Mouse (Mus musculus) heart, postnatal 4 days (tissue): ENCODE data around the gene Armc12. TPM values are rescaled to one million over a fixed set of nuclear protein-coding genes. Genes with fewer than 3 reads are reported as not detected.

Experiments used
- DNase-seq: peaks from one replicate; pipeline ENCODE4 v3.0.0; 2021
- total RNA-seq, 2 experiments: library from RNA; stranded (reverse); gene quantifications; 2 replicates each; pipeline ENCODE4 v1.2.3; 2021

The Armc12 gene
- total RNA-seq, 2 experiments from 2014 or later = not detected

DNA sequence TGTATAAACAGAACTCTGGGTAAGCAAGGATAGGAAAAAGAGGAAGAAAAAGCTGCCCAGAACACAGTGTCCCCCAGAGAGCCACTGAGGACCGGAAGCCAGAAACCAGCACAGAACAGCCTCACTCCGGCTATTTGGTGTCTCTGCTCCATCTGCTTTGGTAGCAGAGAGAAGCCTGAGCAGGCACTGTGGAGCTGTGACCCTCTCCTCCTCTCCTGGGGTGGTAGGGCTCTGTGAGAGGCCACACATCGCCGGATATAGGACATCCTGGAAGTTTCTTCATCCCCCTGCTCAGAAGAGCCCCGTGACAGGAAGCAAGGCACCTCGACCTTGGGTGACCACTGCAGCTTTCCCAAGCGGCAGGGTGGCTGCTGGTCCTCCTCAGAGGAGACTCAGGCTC, 16.8 kb upstream of the Armc12 start:
- no peak for DNase-seq

DNA sequence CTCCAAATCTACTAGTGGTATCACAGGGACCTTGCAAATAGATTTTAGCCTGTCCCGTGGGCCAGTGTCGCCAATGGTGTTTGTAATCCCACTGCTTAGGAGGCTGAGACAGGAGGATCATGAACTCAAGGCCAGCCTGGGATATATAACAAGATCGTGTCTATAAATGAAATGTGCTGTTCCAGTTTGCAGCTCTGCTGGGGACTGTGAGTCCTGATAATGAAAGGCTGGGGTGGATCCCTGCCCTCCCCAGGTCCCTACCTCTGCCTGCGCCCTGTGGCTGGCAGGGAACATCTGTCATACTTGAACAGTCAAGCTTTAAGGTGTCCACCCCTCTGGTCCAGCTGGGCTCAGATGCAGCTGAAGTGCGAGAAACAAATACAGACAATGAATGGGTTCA, 16.1 kb upstream of the Armc12 start:
- DNase-seq = no peak

DNA sequence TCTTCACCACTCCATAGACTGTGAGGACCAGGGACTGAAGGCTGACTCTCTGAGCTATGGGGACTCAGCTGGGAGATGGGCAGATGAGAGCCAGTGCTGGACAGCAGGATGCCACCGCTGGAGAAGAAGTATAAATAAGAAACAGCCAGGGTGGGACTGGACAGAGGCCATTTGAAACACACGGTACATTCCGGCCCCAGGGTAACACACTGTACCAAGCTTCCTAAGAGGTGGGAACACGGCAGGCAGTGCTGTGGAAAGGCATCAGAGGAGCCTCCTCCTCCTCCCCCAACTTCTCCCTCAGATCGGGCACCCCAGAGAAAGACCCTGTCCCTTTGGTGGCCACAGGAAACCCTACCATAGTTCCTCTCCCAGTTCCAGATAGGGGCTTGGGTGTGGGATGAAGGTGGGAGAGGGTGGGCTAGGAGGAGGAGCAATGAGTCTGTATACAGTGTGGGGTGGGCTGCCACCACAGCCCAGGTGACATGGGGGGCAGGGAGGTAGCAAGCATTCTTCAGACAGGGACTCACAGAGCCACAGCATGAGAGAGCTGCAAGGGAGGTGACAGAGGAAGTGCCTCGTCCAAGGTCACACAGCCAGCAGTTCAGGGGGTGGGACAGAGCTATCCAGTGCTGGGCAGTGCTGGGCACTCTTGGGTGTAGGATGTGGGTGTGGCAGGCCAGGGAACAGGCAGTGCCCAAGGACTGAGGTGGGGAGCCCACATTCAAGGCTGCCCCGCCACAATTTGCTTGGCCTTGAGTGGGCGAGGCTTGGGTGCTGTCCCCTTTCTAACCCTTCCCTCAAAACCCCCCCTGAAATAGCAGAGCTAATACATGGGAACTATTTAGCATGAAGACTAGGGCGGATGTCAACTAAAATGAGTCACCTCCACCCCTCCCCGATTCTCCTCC, 14.9 kb upstream of the Armc12 start:
- no peak for DNase-seq

DNA sequence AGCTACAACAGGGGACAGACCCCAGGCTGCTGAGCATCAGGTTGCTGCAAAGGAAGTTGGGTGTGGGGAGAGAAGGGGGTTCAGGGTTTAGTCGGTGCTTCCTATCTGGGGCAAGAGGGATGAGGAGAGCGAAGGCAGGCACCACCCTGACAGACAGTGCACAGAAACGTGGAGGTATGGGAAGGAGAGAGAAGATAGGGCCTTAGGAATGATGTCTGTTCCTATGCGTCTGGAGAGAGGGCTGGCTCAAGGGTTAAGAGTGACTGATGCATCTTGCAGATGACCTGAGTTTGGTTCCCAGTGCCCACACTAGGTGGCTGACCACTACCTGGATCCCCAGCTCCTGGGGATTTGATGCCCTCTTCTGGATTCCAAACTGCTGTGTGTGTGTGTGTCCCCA, 13.7 kb upstream of the Armc12 start:
- DNase-seq = no peak

DNA sequence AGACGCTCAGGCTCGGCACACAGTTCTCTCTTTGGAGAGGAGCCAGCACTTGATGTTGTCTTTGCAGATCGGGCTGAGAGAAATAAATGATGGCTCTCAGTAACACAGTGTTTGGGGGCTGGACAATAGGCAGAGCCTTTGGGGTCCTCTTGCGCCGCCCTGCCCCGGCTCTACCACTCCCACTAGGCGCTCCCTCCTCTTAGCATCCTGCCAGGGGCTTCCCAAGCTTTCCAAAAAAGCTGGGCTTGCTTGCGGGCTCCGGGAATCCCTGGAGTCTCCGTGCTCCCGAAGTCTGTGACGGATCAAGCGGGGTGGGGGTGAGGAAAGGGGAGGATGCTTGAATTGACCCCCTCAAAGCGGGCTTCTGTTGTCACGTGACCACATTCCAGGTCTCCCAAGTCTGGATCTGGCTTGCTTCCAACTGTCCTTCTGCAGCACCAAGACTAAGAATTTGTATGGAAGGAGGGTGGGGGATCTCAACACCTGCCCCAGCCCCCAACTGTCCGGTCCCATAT, 13.1 kb upstream of the Armc12 start, which contains the start of gene Fkbp5:
TSS of gene Fkbp5 (minus strand) at position 87 of the 515 bp plus-strand sequence.
- peak; percentile 74 for DNase-seq

DNA sequence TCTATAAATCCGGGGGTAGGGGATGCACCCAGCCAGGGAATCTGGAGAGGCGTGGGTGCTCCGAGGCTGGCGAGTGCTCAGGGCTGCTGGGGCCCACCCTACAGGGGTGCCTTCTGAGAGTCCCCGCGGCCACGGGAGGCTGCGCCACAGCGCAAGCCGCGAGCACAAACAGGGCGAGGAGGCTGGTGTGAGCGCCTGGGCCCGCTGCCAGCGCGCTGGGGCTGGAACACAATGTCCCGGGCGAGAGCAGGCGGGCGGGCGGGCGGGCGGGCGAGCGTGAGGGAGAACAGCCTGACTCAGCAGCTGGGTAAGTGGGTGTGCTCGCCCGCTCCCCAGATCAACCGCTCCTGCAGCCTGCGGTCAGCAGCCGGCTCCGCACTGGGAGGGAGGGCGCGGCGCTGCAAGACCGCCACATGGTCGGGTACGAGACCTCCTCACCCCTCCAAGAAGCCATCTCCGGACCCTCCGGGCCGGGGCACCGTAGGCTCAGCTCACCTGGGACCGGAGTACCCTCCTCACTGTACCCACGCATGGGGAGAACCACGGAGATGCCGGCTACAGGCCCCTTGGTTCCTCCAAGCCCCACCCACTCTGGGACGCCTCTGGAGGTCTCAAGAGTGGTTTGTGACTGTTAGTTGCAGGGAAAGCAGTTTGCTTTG, 12.5 kb upstream of the Armc12 start:
- DNase-seq = peak; percentile 90

DNA sequence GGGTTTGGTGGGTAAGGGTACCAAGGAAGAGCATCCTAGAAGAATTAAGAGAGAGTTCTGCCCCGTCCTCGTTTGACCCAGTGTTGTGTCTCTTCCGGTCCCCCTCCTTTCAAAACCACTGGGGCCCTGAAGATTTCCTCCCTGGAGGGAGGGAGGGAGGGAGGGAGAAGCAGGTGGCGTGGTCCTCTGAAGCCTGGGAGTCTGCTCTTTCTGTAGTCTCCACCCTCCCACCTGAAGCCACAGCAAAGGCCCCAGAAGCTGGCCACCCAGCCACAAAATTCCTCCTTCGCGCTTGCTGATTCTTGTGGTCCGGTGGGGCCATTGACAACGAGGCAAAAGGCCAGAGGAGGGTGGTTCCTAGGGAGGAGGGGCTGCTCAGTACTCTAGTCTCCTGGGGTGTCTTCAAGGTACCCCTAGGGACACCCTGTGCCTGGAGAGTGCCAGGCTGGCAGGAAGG, 12.0 kb upstream of the Armc12 start:
- DNase-seq = no peak

DNA sequence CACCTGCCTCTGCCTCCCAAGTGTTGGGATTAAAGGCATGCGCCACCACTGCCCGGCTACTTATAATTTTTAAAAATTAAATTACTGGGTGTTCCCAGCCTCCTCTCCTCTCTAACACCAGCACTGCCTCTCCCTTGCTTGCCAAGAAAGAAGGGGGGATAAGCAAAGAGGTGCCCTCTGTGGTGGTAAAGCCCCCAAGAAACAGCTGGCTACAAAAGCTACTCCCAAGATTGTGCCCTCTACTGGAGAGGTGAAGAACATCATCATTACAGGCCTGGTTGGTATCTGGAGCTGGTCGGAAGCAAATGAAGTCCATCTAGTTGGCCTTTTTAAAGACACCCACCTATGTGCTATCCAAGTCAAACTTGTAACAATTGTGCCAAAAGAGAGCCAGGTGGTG, 10.8 kb upstream of the Armc12 start:
- DNase-seq = no peak

DNA sequence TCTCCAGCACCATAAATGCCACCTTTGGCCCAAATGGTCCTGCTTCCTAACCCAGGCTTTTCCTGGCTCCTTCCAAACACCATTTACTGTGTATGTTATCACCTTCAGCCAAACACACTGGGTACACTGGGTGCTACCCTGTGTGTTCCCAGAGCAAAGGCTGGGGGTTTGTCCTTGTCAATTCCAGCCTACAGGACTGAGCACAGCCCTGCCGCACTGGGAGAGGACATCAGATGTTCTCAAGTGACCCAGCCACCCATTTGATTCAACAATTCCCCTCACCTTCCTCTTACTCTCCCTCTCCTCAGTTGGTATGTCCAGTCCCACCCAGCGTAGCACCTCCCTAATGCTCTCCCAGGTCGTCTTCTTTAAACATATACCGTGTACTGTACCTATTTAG, 10.0 kb upstream of the Armc12 start:
- DNase-seq = no peak

DNA sequence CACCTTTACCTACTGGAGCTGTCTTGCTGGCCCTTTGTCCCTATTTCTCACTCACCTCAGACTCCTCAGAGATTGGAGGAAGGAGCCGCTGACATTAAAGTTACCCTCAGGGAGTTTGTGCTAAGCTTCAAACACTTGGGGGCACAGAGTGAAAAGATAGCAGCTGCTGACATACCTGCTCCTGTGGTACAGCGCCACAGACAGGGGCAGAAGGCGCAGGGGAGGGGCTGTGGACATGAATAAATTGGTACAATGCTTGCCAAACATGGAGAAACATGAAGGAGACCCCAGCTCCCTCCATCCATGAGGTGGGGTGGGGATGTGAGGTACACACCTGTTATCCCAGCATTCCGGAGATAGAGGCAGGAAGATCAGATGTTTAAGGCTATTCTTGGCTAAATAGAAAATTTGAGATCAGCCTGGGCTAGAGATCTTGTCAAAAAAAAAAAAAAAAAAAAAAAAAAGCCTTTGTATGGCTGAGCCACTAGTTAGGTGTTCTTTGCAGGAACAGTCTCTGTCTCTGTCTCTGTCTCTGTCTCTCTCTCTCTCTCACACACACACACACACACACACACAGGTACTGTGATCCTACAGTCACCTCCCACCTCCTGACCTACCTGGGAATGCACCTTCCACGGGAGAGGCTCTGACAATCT, 9.4 kb upstream of the Armc12 start:
- no peak for DNase-seq

DNA sequence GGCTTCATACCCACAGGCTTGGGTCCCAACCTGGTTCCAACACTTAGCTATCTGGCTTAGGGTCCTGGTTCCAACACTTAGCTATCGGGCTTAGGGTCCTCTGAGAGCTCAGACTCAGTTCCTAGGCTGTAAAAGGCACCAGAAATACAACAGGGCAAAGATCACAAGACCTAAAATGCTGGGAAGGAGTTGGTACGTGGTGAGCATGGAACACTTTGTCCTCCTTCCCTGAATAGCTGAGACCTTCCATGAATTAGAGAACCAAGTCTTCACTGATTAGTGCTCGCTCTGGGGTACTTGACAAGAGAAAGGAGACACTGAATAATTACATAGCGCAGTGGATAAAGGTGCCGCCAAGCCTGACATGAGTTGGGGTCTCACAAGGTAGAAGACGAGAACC, 8.7 kb upstream of the Armc12 start:
- DNase-seq = no peak

DNA sequence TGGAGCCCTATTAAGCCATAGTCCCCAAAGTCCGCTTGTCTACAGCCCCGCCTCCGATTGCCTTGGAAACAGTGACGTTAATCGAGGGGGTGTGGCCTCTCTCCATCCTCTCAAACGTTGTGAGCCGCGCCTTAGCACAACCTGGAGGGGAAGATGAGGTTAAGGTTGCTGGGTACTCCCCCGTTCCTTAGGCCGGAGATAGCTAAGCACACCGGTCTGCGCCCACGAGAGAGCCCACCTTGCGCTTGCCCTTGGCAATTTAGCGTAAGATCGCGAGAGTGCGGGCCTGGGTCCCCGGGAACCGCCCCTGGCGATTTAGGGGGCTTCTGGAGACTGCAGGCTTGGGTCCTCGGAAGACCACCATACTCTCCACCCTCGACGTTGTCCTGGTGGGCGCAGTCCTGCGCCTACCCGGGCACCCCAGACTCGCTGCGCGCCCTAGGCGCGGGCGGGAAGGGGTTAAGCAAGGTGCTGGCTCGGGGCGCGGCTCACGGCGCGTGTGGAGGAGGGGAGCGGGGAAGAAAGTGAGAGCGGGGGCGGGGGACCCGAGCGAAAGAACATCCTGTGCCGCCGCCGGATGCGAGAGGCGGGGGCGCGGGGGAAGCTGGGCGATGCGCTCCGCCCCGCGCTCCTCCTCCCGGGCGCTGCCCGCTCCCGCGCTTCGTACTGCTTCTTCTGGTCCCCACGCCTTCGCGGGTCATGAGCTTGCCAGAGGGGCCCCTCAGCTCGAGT, 7.8 kb upstream of the Armc12 start:
- DNase-seq = peak; percentile 87

DNA sequence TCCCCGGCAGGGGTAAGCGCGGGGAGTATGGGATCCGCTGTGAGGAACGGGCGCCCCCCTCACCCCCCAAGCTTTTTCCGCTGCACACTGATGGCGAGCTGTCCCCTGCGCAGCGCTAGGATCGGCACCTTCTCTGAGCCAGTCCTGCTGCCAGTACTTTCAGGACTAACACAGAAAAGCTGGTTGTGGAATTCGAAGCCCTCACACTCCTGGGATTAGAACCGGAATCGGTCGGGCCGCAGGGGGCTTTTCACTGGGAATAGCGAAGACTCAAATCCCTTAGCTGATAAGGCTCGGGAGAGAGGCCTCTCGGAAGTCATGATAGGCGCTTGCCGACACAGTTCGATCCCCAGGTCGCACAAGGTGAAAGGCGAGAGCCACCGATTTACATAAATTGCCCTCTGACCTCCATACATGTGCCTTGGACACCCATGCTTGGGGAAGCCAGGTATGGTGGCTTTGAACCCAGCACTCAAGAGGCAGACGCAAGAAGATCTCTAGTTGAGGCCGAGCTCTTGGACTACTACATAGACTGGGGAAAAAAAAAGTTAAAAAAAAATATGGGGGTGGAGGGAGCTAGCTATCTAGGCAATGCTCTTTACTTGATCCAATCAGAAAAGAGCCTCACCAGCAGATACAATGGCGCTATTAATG, 7.1 kb upstream of the Armc12 start:
- DNase-seq = no peak

DNA sequence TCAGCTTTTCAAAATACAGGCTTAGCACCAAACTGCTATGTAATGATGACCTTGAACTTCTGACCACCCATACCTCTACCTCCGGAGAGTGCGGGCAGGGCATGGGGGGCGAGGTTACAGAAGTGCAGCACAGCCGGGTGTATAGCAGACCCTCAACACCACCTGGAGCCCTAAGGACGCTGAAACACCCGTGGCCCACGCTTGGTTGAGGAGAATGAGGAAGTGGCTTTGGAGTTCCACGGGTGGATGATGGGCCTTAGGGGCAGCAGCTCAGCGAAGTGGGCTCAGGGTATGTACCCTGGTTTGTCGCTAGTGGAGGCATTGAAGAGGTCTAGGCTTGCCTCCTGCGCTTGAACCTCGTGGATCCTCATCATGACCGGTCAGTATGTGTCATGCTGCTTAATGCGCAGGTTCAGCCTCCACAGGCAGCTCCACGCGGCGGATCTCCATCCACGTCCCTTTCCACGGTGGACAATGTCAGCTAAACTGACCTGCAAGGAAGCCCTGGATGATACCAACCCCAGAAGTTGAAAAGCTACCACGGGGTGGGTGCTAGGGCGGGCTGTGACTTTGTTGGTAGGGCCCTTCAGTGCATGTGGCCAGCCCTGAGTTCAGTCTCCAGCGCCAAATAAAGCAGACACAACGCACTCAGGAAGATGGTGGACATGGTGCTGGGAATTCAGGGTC, 6.5 kb upstream of the Armc12 start:
- no peak for DNase-seq

DNA sequence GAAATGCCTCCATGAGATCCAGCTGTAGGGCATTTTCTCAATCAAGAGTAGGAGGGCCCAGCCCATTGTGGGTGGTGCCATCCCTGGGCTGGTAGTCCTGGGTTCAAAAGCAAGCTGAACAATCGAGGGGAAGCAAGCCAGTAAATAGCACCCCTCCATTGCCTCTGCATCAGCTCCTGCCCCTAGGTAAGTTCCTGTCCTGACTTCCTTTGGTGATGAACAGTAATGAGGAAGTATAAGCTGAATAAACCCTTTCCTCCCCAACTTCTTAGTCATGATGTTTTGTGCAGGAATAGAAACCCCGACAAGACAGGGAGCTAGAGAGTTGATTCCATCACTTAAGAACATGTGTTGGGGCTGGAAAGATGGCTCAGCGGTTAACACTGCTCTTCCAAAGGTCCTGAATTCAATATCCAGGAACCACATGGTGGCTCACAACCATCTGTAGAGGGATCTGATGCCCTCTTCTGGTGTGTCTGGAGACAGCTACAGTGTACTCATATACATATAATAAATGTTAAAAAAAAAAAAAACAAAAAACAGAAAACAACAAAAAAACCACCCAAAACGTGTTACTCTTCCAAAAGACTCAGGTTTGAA, 5.7 kb upstream of the Armc12 start:
- no peak for DNase-seq

DNA sequence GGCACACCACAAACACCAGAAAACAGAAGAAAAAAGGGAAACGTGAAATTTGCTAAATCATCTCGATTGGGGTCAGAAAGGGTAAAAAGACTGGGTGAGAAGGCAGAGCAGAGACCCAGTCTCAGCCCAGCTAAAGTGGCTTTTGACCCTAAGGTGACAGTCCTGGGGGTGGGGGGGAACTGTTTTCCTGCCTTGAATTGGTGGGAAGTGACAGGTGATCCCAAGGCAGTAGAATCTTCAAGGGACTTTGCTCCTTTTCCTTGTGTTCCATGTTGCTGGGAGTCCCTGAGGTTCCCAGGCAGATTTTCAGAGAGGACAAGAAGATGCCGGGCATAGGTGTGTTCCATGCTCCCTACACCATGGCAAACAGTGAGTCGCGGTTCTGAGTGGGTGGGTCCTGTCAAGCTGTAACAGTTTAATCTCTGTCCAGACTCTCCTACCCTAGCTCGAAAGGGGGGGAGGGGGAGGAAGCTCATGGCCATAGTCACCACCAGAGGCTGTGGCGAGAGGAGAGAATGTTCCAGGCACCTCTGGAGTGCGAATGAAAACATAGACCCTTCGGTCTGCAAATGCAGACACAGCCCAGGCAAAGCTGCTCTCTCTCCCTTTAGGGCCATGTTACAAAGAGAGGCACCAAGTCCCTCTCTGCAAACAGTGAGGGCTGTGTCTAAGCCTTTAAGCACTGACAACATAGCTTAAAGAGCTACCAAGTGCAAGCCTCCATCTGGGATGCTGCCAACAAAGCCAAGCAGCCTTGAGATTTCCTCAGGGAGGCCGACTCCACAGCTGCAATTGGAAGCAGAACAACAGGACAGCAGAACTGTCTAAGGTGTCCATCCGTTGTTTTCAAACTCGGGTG, 3.2 kb upstream of the Armc12 start:
- DNase-seq = no peak

DNA sequence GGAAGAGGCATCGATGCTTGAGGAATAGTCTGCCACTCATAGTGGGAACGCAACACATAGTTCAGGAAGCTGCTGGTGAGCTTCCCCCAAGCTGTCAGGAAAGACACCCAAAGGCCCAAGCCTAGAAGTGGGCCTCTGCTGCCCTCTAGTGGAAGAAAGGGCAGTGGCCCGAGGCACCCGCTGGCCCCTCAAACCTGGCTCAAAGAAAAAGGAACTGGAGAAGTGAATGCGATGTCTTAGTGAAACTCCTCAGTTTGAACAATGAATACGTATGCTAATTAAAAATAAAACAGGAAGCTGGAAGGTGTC, 2.6 kb upstream of the Armc12 start:
- DNase-seq = peak; percentile 93

DNA sequence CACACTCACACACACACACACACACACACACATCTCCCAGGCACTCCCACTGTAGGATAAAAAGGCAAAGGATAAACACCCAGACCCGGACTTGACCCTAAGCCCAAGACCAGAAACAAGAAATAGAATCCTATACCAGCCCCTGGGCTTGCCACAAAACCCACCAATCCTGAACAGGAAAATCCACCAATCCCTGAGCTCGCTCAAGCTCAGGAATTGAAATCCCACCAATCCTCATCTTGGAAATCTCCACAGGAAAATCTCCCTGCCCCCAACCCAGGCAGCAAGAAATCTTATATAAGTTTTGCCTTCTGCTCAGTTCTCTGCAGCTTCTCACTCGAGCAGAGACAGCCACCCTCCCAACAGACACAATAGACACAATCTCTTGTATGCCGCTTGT, 1.5 kb upstream of the Armc12 start:
- DNase-seq = no peak

DNA sequence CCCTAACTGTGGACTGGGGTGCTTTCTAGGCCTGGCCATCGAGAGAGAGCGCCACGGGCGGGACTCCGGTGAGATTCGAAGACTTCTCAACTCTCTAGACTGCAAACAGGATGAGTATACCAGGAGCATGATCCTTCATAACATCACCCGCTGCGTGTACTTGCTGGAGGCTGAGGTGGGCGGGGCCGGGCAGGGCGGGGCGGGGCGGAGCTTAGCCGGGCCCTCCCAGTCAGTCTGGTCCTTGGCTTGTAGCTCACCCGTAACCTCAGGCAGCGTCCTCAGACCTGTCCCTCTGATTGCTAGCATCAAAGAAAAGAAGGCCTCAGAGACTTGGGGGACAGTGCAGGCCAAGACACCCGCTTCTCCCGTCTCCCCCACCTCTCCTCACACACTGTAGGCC, 1.3 kb downstream of the Armc12 start:
- no peak for DNase-seq

DNA sequence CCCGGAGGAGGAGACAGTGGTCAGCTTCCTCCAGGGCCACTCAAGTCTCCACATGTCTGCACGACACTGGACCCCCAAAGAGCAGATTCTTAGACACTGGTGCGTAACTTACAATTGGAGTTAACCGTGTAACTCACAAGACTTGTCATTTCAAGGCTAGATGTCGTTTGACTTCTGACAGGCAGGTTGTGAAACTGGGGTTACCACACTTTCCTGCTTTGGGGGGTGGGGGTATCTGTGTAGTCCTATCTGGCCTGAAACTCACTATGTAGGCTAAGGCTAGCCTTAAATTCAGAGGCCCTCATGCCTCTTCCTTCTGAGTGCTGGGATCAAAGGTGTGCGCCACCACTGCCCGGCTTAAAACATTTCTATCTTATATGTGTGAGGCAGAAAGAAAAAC, 2.0 kb downstream of the Armc12 start:
- DNase-seq = no peak
